ENCODE assay signal across 8 mouse cellular contexts in the genomic region with DNA sequence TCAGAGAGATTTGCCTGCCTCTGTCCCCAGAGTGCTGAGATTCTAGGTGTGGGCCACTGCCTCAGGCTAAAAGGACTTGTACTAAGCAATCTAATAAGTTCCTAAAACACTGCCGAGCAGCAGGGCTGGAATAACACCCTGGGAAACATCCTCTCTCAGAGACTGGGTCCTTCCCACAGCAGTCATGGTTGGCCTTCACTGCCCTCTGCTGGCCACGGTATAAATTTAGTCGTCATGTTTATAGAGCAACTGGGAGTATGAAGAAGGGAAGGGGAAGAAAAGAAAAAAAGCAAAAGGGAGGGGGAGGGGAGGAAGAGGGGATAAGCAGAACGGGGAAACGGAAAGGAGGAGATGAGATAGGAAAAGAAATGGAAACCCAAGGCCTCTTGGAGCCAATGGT. TPM values are rescaled to one million over a fixed set of nuclear protein-coding genes. Genes with fewer than 3 reads are reported as not detected.
A peak's percentile ranks its signal among the peaks of the same experiment; 100 is the strongest.
DNase-seq lines count a peak whose midpoint lies in the region; ATAC-seq and TF ChIP-seq lines count a peak whose summit lies in the region.
"Had no signal": no experiment of that assay in that cellular context is flagged by ENCODE, and none has a peak within 500 bp of the region (broad histone marks: within the 10 kb centered on the region; RNA-seq: fewer than 3 reads in every experiment).

No protein-coding gene starts in this region.

- no peak for TF ChIP-seq CTCF in G1E (IDR thresholded peaks at IDR 0.05; ENCODE audit: low read depth, low read length)

- 2% methylated on average over 5 of the region's 5 CpGs for WGBS in heart, embryonic 10.5 days

- H3K27ac ChIP-seq in heart, embryonic 10.5 days, result no peak overlapping the region
- H3K27ac ChIP-seq: liver, embryonic 15.5 days had no signal

- H3K4me3 ChIP-seq in G1E (ENCODE audit: low read depth, low read length), result no peak overlapping the region
- no peak overlapping the region for H3K4me3 ChIP-seq in heart, embryonic 10.5 days
- H3K4me3 ChIP-seq: liver, embryonic 15.5 days had no signal

- H3K4me1 ChIP-seq in G1E (ENCODE audit: insufficient read depth, low read depth, low read length), result peaks cover 19% of the 10 kb centered on the region
- no peaks in the 10 kb centered on the region for H3K4me1 ChIP-seq in heart, embryonic 10.5 days

- no peak for ATAC-seq in G1E (ENCODE audit: extremely low read depth, insufficient number of reproducible peaks, low FRiP score, poor library complexity, severe bottlenecking)

- H3K36me3 ChIP-seq in G1E (replicated peaks), result no peaks in the 10 kb centered on the region
- H3K36me3 ChIP-seq in heart, embryonic 10.5 days, result no peaks in the 10 kb centered on the region
- H3K36me3 ChIP-seq: liver, embryonic 15.5 days had no signal

- H3K9me3 ChIP-seq in G1E (replicated peaks), result 0 out of 2 replicates have a peak, but pooled peaks cover 3% of the 10 kb centered on the region
- no peaks in the 10 kb centered on the region for H3K9me3 ChIP-seq in heart, embryonic 10.5 days
- H3K9me3 ChIP-seq: liver, embryonic 15.5 days had no signal

- DNase-seq in G1E (ENCODE audit: low spot score), result peak; percentile 68
- DNase-seq in adrenal gland, postnatal 14 days, result peak; percentile 83
- peak; percentile 70 for DNase-seq in embryo, embryonic 9.5 days (ENCODE audit: extremely low spot score)
- peak; percentile 89 for DNase-seq in heart, embryonic 10.5 days (ENCODE audit: low spot score)
- DNase-seq in layer of hippocampus, postnatal 36 days, result peak; percentile 66 to 77
- DNase-seq in mesoderm, embryonic 11.5 days (ENCODE audit: low read depth, low spot score), result peak; percentile 78
- peak; percentile 46 to 76 for DNase-seq in spleen, postnatal 4 days (ENCODE audit: low spot score in 2 of 2)

- H3K27me3 ChIP-seq in G1E (ENCODE audit: insufficient read depth, low read length), result peaks cover 7% of the 10 kb centered on the region; the same call in 1 of the 2 replicates
- peaks cover 33% of the 10 kb centered on the region for H3K27me3 ChIP-seq in heart, embryonic 10.5 days (ENCODE audit: insufficient read depth, poor library complexity, severe bottlenecking)
- H3K27me3 ChIP-seq: liver, embryonic 15.5 days had no signal

RNA-seq across cellular contexts. Expression of a gene that starts 5.3 kb away (rescaled TPM):
- total RNA-seq in G1E (2014; fragmentation: Nextera tagmentation), result 49.6 and 61.3 TPM in 2 replicates
- 5.8 and 6.9 TPM in 2 replicates for total RNA-seq in G1E (2017)
- 107 and 139 TPM in 2 replicates for polyA plus RNA-seq in G1E (2012)
- 29.2 and 30.5 TPM in 2 replicates for total RNA-seq in adrenal gland, postnatal 14 days (2021)
- 4.5 and 10.4 TPM in 2 replicates for polyA plus RNA-seq in heart, embryonic 10.5 days (2016; fragmentation: Nextera tagmentation; extraction: Ambion mirVana)
- 100 to 1,000 TPM; 242 to 252 TPM for total RNA-seq in layer of hippocampus, postnatal 36 days (2021)
